Mouse (Mus musculus) lung, postnatal 0 days (tissue): ENCODE results near the gene Khdc1c. TPM values are rescaled to one million over a fixed set of nuclear protein-coding genes. Genes with fewer than 3 reads are reported as not detected.
A peak's percentile ranks its signal among the peaks of the same experiment; 100 is the strongest.

Experiments used
- ATAC-seq: fragments of 200-750 bp; cut with Nextera tagmentation; 2 replicates; pipeline ENCODE4 v1.8.0; 2017; ENCODE audit warnings: moderate library complexity
- DNase-seq: peaks from one replicate; pipeline ENCODE4 v3.0.0-alpha.2; 2016; ENCODE audit warnings: low spot score
- H3K27ac ChIP-seq: fragments of 300-500 bp; sonication (generic); 2 replicates; pipeline ENCODE4 v1.5.1; 2014; ENCODE audit warnings: antibody characterized with exemption, mild to moderate bottlenecking, low read length, mixed read lengths
- H3K27me3 ChIP-seq: fragments of 300-500 bp; sonication (generic); replicated peaks from 2 replicates; pipeline ENCODE4 v1.6.1; 2014; ENCODE audit warnings: low read length, mixed read lengths; ENCODE audit not compliant: insufficient read depth
- H3K36me3 ChIP-seq: fragments of 300-500 bp; sonication (generic); 2 replicates; pipeline ENCODE4 v1.6.1; 2014; ENCODE audit warnings: low read length, mixed read lengths; ENCODE audit not compliant: insufficient read depth
- H3K4me1 ChIP-seq: fragments of 300-500 bp; sonication (generic); 2 replicates; pipeline ENCODE4 v1.6.1; 2014; ENCODE audit warnings: antibody characterized with exemption, low read depth, low read length, mixed read lengths; ENCODE audit not compliant: insufficient read depth
- H3K4me2 ChIP-seq: fragments of 300-500 bp; sonication (generic); replicated peaks from 2 replicates; pipeline ENCODE4 v1.6.1; 2014; ENCODE audit warnings: low read depth, mild to moderate bottlenecking, low read length, moderate library complexity, mixed read lengths
- H3K4me3 ChIP-seq: fragments of 300-500 bp; sonication (generic); 2 replicates; pipeline ENCODE4 v1.5.1; 2014; ENCODE audit warnings: low read depth, low read length
- H3K9ac ChIP-seq: fragments of 300-500 bp; sonication (generic); replicated peaks from 2 replicates; pipeline ENCODE4 v1.6.1; 2014; ENCODE audit warnings: low read depth, mild to moderate bottlenecking
- H3K9me3 ChIP-seq: fragments of 300-500 bp; sonication (generic); 2 replicates; pipeline ENCODE4 v1.6.1; 2016; ENCODE audit warnings: low read length, mixed read lengths
- CTCF ChIP-seq: IDR thresholded peaks from 2 replicates; pipeline ENCODE4 v1.5.1; 2016; ENCODE audit warnings: antibody characterized with exemption, mild to moderate bottlenecking
- EP300 ChIP-seq: IDR thresholded peaks from 2 replicates; pipeline ENCODE4 v1.6.1; 2016; ENCODE audit warnings: antibody characterized with exemption, mild to moderate bottlenecking, control low read depth
- WGBS: fragments of 180-500 bp; shearing (Covaris S2); extraction: QIAGEN DNeasy Blood & Tissue Kit; methylation state at CpG from one replicate; pipeline ENCODE4 v1.1.7; 2014; 5-methylcytosine and 5-hydroxymethylcytosine counted together
- polyA plus RNA-seq: library from polyadenylated mRNA; unstranded; fragments of >200 nt; fragmentation: Nextera tagmentation; extraction: Ambion mirVana; gene quantifications from 2 replicates; pipeline ENCODE4 v1.2.1, GENCODE M21; 2015

The Khdc1c gene
- polyA plus RNA-seq, 1 experiment from 2014 or later: not detected

- Histone ChIP-seq H3K4me1 (no peaks in the 10 kb centered on the region), H3K4me3 (no peak within 1 kb of the TSS), H3K9me3 (no peaks in the 10 kb centered on the region), H3K4me2 (no peak within 1 kb of the TSS), H3K9ac (no peak within 1 kb of the TSS), H3K36me3 (no peaks in the 10 kb centered on the region), H3K27me3 (no peaks in the 10 kb centered on the region), H3K27ac (no peak within 1 kb of the TSS)
- TF ChIP-seq EP300: no peak
- TF ChIP-seq CTCF: no peak
- WGBS: 80% methylated on average over 1 of the region's 1 CpGs
- no peak for DNase-seq
- no peak for ATAC-seq
Measured at GRCm38 (mm10) chr1:21383256-21383655, 15.1 kb downstream of the Khdc1c start, which contains the start of gene Khdc1b. TSS of gene Khdc1b (plus strand) at chr1:21383556.

GRCm38 (mm10) chr1:21391138-21391671, 23.1 kb downstream of the Khdc1c start:
- no peaks in the 10 kb centered on the region for H3K36me3 ChIP-seq
- H3K9me3 ChIP-seq: no peaks in the 10 kb centered on the region
- H3K4me3 ChIP-seq: no peak overlapping the region
- TF ChIP-seq EP300 (no peak), CTCF (no peak)
- no peak for ATAC-seq
- 59% methylated on average over 6 of the region's 6 CpGs for WGBS
- H3K4me2 ChIP-seq: no peak overlapping the region
- H3K27ac ChIP-seq: no peak overlapping the region
- no peak for DNase-seq
- no peak overlapping the region for H3K9ac ChIP-seq
- H3K27me3 ChIP-seq: no peaks in the 10 kb centered on the region
- no peaks in the 10 kb centered on the region for H3K4me1 ChIP-seq

GRCm38 (mm10) chr1:21402804-21403203, 34.7 kb downstream of the Khdc1c start:
- ATAC-seq: no peak

GRCm38 (mm10) chr1:21407266-21407665, 39.1 kb downstream of the Khdc1c start:
- Histone ChIP-seq H3K9ac (no peak overlapping the region), H3K4me2 (no peak overlapping the region), H3K27ac (no peak overlapping the region), H3K36me3 (no peaks in the 10 kb centered on the region), H3K9me3 (no peaks in the 10 kb centered on the region), H3K4me3 (no peak overlapping the region), H3K4me1 (no peaks in the 10 kb centered on the region), H3K27me3 (no peaks in the 10 kb centered on the region)
- no peak for DNase-seq
- no peak for ATAC-seq
- WGBS: 79% methylated on average over 2 of the region's 2 CpGs
- TF ChIP-seq EP300: no peak

More at GRCm38 (mm10) chr1:21402804-21403203, 34.7 kb downstream of the Khdc1c start:
- Histone ChIP-seq H3K27ac (no peak overlapping the region), H3K36me3 (no peaks in the 10 kb centered on the region), H3K27me3 (no peaks in the 10 kb centered on the region), H3K4me2 (no peak overlapping the region), H3K9me3 (no peaks in the 10 kb centered on the region), H3K4me1 (no peaks in the 10 kb centered on the region), H3K4me3 (no peak overlapping the region), H3K9ac (no peak overlapping the region)
- TF ChIP-seq CTCF (no peak), EP300 (no peak)
- WGBS: 80% methylated on average over 8 of the region's 8 CpGs
- DNase-seq: no peak

- Histone ChIP-seq H3K4me1 (no peaks in the 10 kb centered on the region), H3K27me3 (no peaks in the 10 kb centered on the region), H3K9me3 (no peaks in the 10 kb centered on the region), H3K36me3 (no peaks in the 10 kb centered on the region), H3K9ac (no peak overlapping the region), H3K4me3 (no peak overlapping the region), H3K27ac (no peak overlapping the region), H3K4me2 (no peak overlapping the region)
- ATAC-seq: peak; percentile 74
- DNase-seq: peak; percentile 88
- TF ChIP-seq EP300 (no peak), CTCF (peak; percentile 84)
- WGBS: 50% methylated on average over 18 of the region's 18 CpGs
Measured at GRCm38 (mm10) chr1:21411331-21412196, 43.4 kb downstream of the Khdc1c start.

- H3K27ac ChIP-seq: no peak overlapping the region
- no peaks in the 10 kb centered on the region for H3K4me1 ChIP-seq
- H3K9me3 ChIP-seq: no peaks in the 10 kb centered on the region
- H3K27me3 ChIP-seq: no peaks in the 10 kb centered on the region
- 83% methylated on average over 2 of the region's 2 CpGs for WGBS
- no peak overlapping the region for H3K4me3 ChIP-seq
- ATAC-seq (no peak), DNase-seq (no peak)
- no peak for TF ChIP-seq CTCF
- H3K4me2 ChIP-seq: no peak overlapping the region
- no peak overlapping the region for H3K9ac ChIP-seq
- no peaks in the 10 kb centered on the region for H3K36me3 ChIP-seq
Measured at GRCm38 (mm10) chr1:21412197-21412555, 44.0 kb downstream of the Khdc1c start.
